Mouse (Mus musculus): ENCODE measurements at regions not wholly inside any gene's neighbourhood (a gene's known extent, or its start where the extent isn't known, plus 50 kb on each side); places are given as distances from the start of the nearest gene placed in this dataset.

- DNase-seq (ENCODE audit: low read depth, low spot score), result no peak
These were observed 832.8 kb downstream of the Ryr2 start for GRCm38 (mm10) chr13:11273896-11274295.

- DNase-seq (ENCODE audit: low read depth, low spot score), result peak; percentile 35
These were observed 837.9 kb downstream of the Ryr2 start for GRCm38 (mm10) chr13:11268673-11269340.

GRCm38 (mm10) chr13:11247541-11247940 is 859.2 kb downstream of the Ryr2 start:
- DNase-seq (ENCODE audit: low read depth, low spot score), result no peak

GRCm38 (mm10) chr13:11216671-11217330 is 856.2 kb upstream of the Chrm3 start:
- DNase-seq (ENCODE audit: low read depth, low spot score), result no peak

GRCm38 (mm10) chr13:11210109-11210508 is 849.5 kb upstream of the Chrm3 start:
- no peak for DNase-seq (ENCODE audit: low read depth, low spot score)

GRCm38 (mm10) chr13:11205216-11205786 is 844.7 kb upstream of the Chrm3 start:
- DNase-seq (ENCODE audit: low read depth, low spot score), result no peak

GRCm38 (mm10) chr13:11201978-11202377 is 841.3 kb upstream of the Chrm3 start:
- DNase-seq (ENCODE audit: low read depth, low spot score), result no peak

GRCm38 (mm10) chr13:11192471-11192870 is 831.8 kb upstream of the Chrm3 start:
- no peak for DNase-seq (ENCODE audit: low read depth, low spot score)

- DNase-seq (ENCODE audit: low read depth, low spot score), result no peak
These were observed 820.5 kb upstream of the Chrm3 start for GRCm38 (mm10) chr13:11181191-11181590.

- no peak for DNase-seq (ENCODE audit: low read depth, low spot score)
These were observed 819.7 kb upstream of the Chrm3 start for GRCm38 (mm10) chr13:11180356-11180755.

- no peak for DNase-seq (ENCODE audit: low read depth, low spot score)
These were observed 817.9 kb upstream of the Chrm3 start for GRCm38 (mm10) chr13:11178586-11178985.

- DNase-seq (ENCODE audit: low read depth, low spot score), result no peak
These were observed 817.2 kb upstream of the Chrm3 start for GRCm38 (mm10) chr13:11177642-11178420.

GRCm38 (mm10) chr13:11167115-11167514 is 806.5 kb upstream of the Chrm3 start:
- DNase-seq (ENCODE audit: low read depth, low spot score), result no peak

GRCm38 (mm10) chr13:11164130-11164529 is 803.5 kb upstream of the Chrm3 start:
- DNase-seq (ENCODE audit: low read depth, low spot score), result no peak

- DNase-seq (ENCODE audit: low read depth, low spot score), result peak; percentile 48
These were observed 786.6 kb upstream of the Chrm3 start for GRCm38 (mm10) chr13:11147268-11147667.

GRCm38 (mm10) chr13:11107693-11108092 is 747.0 kb upstream of the Chrm3 start:
- no peak for DNase-seq (ENCODE audit: low read depth, low spot score)

- no peak for DNase-seq (ENCODE audit: low read depth, low spot score)
These were observed 745.8 kb upstream of the Chrm3 start for GRCm38 (mm10) chr13:11106426-11106825.

- no peak for DNase-seq (ENCODE audit: low read depth, low spot score)
These were observed 744.9 kb upstream of the Chrm3 start for GRCm38 (mm10) chr13:11105571-11105970.

GRCm38 (mm10) chr13:11099586-11099950 is 738.9 kb upstream of the Chrm3 start:
- DNase-seq (ENCODE audit: low read depth, low spot score), result no peak

- DNase-seq (ENCODE audit: low read depth, low spot score), result no peak
These were observed 738.4 kb upstream of the Chrm3 start for GRCm38 (mm10) chr13:11098899-11099585.

- no peak for DNase-seq (ENCODE audit: low read depth, low spot score)
These were observed 732.3 kb upstream of the Chrm3 start for GRCm38 (mm10) chr13:11092911-11093310.

Measured in telencephalon, adult 2 months (tissue).